Mouse (Mus musculus) cortical plate, adult 2 months (tissue): ENCODE data around the gene Asic2. TPM values are rescaled to one million over a fixed set of nuclear protein-coding genes. Genes with fewer than 3 reads are reported as not detected.

Experiments used
- H3K27ac ChIP-seq: fragments of 200-500 bp; 2 replicates; pipeline ENCODE4 v1.5.1; 2012; ENCODE audit warnings: low read length, control low read depth, inconsistent platforms; ENCODE audit not compliant: insufficient read depth
- H3K4me1 ChIP-seq: fragments of 200-500 bp; 2 replicates; pipeline ENCODE4 v1.6.1; 2011; ENCODE audit warnings: low read length; ENCODE audit not compliant: control insufficient read depth, insufficient read depth
- H3K4me3 ChIP-seq: fragments of 200-500 bp; 2 replicates; pipeline ENCODE4 v1.5.1; 2011; ENCODE audit warnings: mild to moderate bottlenecking, low read length, control low read depth; ENCODE audit not compliant: insufficient read depth
- CTCF ChIP-seq: fragments of 200-500 bp; IDR thresholded peaks from 2 replicates; pipeline ENCODE4 v1.5.1; 2011; ENCODE audit warnings: mild to moderate bottlenecking, control low read depth, low read length; ENCODE audit not compliant: insufficient read depth; ENCODE audit errors: extremely low read depth
- POLR2A ChIP-seq: fragments of 200-500 bp; IDR thresholded peaks from 2 replicates; pipeline ENCODE4 v1.6.1; 2011; ENCODE audit warnings: mild to moderate bottlenecking, low read length, control low read depth; ENCODE audit not compliant: insufficient read depth; ENCODE audit errors: extremely low read depth
- polyA plus RNA-seq: library from polyadenylated mRNA; depleted of rRNA; stranded (reverse); fragments of >200 nt; gene quantifications from 2 replicates; pipeline ENCODE4 v1.2.3, GENCODE M21; 2012

Gene Asic2
- polyA plus RNA-seq, 1 experiment = 51.8 TPM

- no peak within 1 kb of the TSS for H3K27ac ChIP-seq
- H3K4me3 ChIP-seq = no peak within 1 kb of the TSS
- no peak for TF ChIP-seq POLR2A
- no peak for TF ChIP-seq CTCF
Measured at GRCm38 (mm10) chr11:81860250-81860972, 107.8 kb downstream of the Asic2 start, which contains the start of gene 5530401A14Rik. 5530401A14Rik (plus strand) TSS chr11:81860673.

GRCm38 (mm10) chr11:81847773-81848490 is 120.3 kb downstream of the Asic2 start:
- peaks cover 1% of the 10 kb centered on the region; the same call in 1 of the 2 replicates for H3K4me1 ChIP-seq
- TF ChIP-seq CTCF = no peak
- H3K4me3 ChIP-seq = no peak overlapping the region
- no peak overlapping the region for H3K27ac ChIP-seq

More at GRCm38 (mm10) chr11:81860250-81860972, 107.8 kb downstream of the Asic2 start, which contains the start of gene 5530401A14Rik:
- peaks cover 1% of the 10 kb centered on the region; the same call in 1 of the 2 replicates for H3K4me1 ChIP-seq

DNA sequence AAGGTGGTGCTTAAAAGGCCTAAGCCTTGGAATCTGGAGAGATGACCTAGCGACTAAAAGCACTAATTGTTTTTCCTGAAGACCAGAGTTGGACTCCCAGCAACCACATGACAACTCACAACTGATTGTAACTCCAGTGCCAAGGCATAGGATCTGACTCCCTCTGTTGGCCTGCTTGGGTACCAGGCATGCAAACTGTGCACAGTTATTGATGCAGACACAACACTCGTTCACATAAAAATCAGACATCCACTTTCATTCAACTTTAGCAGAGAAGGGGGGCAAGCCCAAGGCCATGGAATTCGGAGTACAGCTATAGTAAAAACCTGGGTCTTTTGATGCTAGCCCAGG is 122.6 kb downstream of the Asic2 start:
- H3K27ac ChIP-seq = no peak overlapping the region
- peaks cover 1% of the 10 kb centered on the region; the same call in 1 of the 2 replicates for H3K4me1 ChIP-seq
- 0 out of 2 replicates have a peak, but pooled peaks have one; percentile 8 for TF ChIP-seq CTCF
- TF ChIP-seq POLR2A = no peak
- H3K4me3 ChIP-seq = no peak overlapping the region

DNA sequence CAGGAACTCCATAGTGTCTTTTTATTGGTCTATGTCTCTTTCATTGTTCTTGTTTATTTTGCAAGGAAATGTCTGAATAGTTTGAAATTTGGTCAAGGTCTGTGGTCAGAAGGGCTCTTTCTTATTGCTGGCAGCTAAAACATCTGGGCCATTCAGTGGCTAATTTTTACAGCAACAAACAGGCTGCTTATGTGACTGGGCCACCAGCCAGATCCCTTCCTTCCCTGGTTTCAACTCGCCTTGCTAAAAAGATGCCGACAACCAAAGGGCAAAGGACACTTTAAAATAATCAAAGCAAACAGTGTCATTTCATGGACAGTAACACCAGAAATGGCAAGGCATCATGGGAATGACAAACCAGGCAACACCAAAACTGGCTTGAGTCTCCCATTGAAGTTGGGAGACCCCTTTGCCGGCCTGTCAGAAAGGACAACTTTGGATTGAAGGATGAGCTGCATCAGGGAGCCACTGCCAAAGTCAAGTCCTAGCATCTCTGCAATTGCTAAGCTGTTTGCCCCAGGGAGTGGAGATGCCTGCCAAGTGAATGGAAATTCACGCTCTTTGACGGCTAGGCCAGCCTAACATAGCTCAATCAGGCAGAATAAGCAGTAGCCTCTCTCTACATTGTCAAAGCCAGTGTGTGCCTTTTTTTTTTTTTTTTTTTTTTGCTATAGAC is 123.1 kb downstream of the Asic2 start:
- H3K4me1 ChIP-seq = no peaks in the 10 kb centered on the region
- TF ChIP-seq CTCF = no peak
- TF ChIP-seq POLR2A = no peak
- no peak overlapping the region for H3K4me3 ChIP-seq
- no peak overlapping the region for H3K27ac ChIP-seq

- Histone ChIP-seq H3K27ac (no peak overlapping the region), H3K4me3 (no peak overlapping the region), H3K4me1 (no peaks in the 10 kb centered on the region)
- TF ChIP-seq CTCF (no peak), POLR2A (no peak)
Measured at GRCm38 (mm10) chr11:81841001-81841400, 127.3 kb downstream of the Asic2 start.

GRCm38 (mm10) chr11:81838426-81838825 is 129.8 kb downstream of the Asic2 start:
- Histone ChIP-seq H3K4me1 (no peaks in the 10 kb centered on the region), H3K27ac (no peak overlapping the region), H3K4me3 (no peak overlapping the region)
- TF ChIP-seq POLR2A (no peak), CTCF (no peak)

DNA sequence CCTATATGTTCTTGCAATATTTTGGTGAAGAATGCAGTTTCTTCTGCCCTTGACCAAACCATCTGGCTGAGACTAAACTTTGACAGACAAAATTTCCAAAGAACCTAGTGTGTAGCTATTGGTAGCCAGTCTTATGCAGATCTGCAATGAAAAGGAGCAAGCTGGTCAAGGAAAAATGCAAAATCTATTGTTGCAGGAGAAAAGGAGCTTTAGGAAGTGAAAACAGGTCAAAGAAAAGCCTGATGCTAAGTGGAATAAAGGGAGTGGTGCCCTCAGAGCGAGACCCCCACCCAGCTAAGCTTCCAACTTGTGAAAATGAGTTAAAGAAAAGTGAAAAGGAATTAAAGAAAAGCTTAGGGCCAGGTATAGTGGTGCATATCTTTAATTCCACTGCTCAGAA is 135.9 kb downstream of the Asic2 start:
- H3K4me3 ChIP-seq = no peak overlapping the region
- no peak overlapping the region for H3K27ac ChIP-seq
- H3K4me1 ChIP-seq = no peaks in the 10 kb centered on the region

GRCm38 (mm10) chr11:81816531-81816930 is 151.7 kb downstream of the Asic2 start:
- no peak for TF ChIP-seq POLR2A
- no peak for TF ChIP-seq CTCF
- no peak overlapping the region for H3K4me3 ChIP-seq
- H3K4me1 ChIP-seq = peaks cover 7% of the 10 kb centered on the region
- H3K27ac ChIP-seq = no peak overlapping the region

More for the DNA sequence above, 135.9 kb downstream of the Asic2 start:
- TF ChIP-seq POLR2A = no peak

DNA sequence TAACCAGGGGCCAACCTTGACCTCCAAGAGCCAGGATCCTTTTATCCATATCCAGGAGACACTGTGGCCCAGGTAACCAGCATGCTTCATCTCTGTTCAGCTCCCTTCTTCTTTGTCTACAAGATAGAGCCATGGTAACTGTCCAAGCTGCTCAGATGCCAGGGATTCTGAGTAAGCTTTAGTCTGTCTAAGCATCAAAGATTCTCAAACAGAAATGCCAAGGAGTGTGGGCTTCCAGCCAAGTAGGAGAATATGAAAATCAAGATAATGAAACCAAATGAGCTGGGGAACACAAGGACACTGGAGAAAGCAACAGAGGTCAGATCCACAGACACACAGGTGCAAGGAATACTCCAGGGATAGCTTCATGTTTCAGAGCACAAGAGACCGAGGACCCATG is 153.4 kb downstream of the Asic2 start:
- Histone ChIP-seq H3K4me1 (peaks cover 7% of the 10 kb centered on the region), H3K4me3 (no peak overlapping the region), H3K27ac (no peak overlapping the region; the same call in 1 of the 2 replicates)
- TF ChIP-seq CTCF (no peak), POLR2A (no peak)
